Comparison of ENCODE assay signal across 19 mouse cellular contexts in genomic region chr1:20832473-20833140, GRCm38 (mm10). TPM values are rescaled to one million over a fixed set of nuclear protein-coding genes. Genes with fewer than 3 reads are reported as not detected.
DNase-seq lines count a peak whose midpoint lies in the region; ATAC-seq and TF ChIP-seq lines count a peak whose summit lies in the region.
"Had no signal": no experiment of that assay in that cellular context is flagged by ENCODE, and none has a peak within 500 bp of the region (broad histone marks: within the 10 kb centered on the region; RNA-seq: fewer than 3 reads in every experiment).

No protein-coding gene starts in this region.

- no peaks in the 10 kb centered on the region for H3K9me3 ChIP-seq in MEL (replicated peaks; ENCODE audit: insufficient read depth, low read length)
- no peaks in the 10 kb centered on the region for H3K9me3 ChIP-seq in intestine, embryonic 15.5 days
- no peaks in the 10 kb centered on the region for H3K9me3 ChIP-seq in forebrain, embryonic 13.5 days (replicated peaks)
- H3K9me3 ChIP-seq: forebrain, embryonic 10.5 days; hindbrain, embryonic 12.5 days; limb, embryonic 10.5 days; midbrain, embryonic 10.5 days had no signal

- H3K4me2 ChIP-seq in intestine, embryonic 15.5 days (replicated peaks): no peak overlapping the region
- no peak overlapping the region for H3K4me2 ChIP-seq in forebrain, embryonic 13.5 days
- H3K4me2 ChIP-seq: hindbrain, embryonic 12.5 days; lung, embryonic 14.5 days had no signal

- no peak for TF ChIP-seq POLR2A in MEL (IDR thresholded peaks at IDR 0.05; ENCODE audit: control insufficient read depth in 1 of 2, insufficient read depth in 1 of 2, low read depth in 1 of 2, low read length in 2 of 2, poor library complexity in 1 of 2)

- no peak overlapping the region for H3K9ac ChIP-seq in MEL (ENCODE audit: control insufficient read depth, low read depth, low read length, poor library complexity, severe bottlenecking)
- no peak overlapping the region for H3K9ac ChIP-seq in intestine, embryonic 15.5 days
- no peak overlapping the region for H3K9ac ChIP-seq in forebrain, embryonic 13.5 days
- H3K9ac ChIP-seq: hindbrain, embryonic 12.5 days; lung, embryonic 14.5 days had no signal

- 70% methylated on average over 5 of the region's 5 CpGs for WGBS in intestine, embryonic 15.5 days
- 77% methylated on average over 5 of the region's 5 CpGs for WGBS in forebrain, embryonic 13.5 days

- peaks cover 0 to 7% of the 10 kb centered on the region in 2 experiments; a peak in 3 of 4 replicates for H3K27me3 ChIP-seq in MEL (ENCODE audit: control insufficient read depth in 1 of 2, insufficient read depth in 2 of 2, low read length in 2 of 2)
- no peaks in the 10 kb centered on the region for H3K27me3 ChIP-seq in intestine, embryonic 15.5 days (replicated peaks)
- H3K27me3 ChIP-seq in forebrain, embryonic 13.5 days: no peaks in the 10 kb centered on the region
- H3K27me3 ChIP-seq: hindbrain, embryonic 12.5 days had no signal

- no peak for TF ChIP-seq EP300 in MEL (IDR thresholded peaks at IDR 0.05; ENCODE audit: low read depth in 1 of 2, low read length in 2 of 2)

- peak; percentile 11 for TF ChIP-seq RAD21 in MEL (IDR thresholded peaks at IDR 0.05; ENCODE audit: low read depth, low read length)

- ATAC-seq in intestine, embryonic 15.5 days: 0 out of 2 replicates have a peak, but pooled peaks have one; percentile 43
- ATAC-seq in megakaryocyte-erythroid progenitor cell, adult 5-6 weeks (replicated peaks; ENCODE audit: low FRiP score, low TSS enrichment, poor library complexity, severe bottlenecking): peak; percentile 68
- no peak for ATAC-seq in forebrain, embryonic 13.5 days

- H3K4me1 ChIP-seq in MEL (ENCODE audit: control insufficient read depth in 1 of 2, insufficient read depth in 2 of 2, low read length in 2 of 2): no peaks in the 10 kb centered on the region
- H3K4me1 ChIP-seq in intestine, embryonic 15.5 days (replicated peaks): no peaks in the 10 kb centered on the region
- no peaks in the 10 kb centered on the region for H3K4me1 ChIP-seq in forebrain, embryonic 13.5 days
- H3K4me1 ChIP-seq: forebrain, embryonic 10.5 days; hindbrain, embryonic 12.5 days; limb, embryonic 10.5 days; midbrain, embryonic 10.5 days had no signal

- peak; percentile 54 for TF ChIP-seq CTCF in layer of hippocampus, adult 2 months (conservative IDR thresholded peaks at IDR 0.05)
- TF ChIP-seq CTCF in MEL (IDR thresholded peaks at IDR 0.05 in 2 of 3, conservative IDR thresholded peaks at IDR 0.05 in 1 of 3; ENCODE audit: control insufficient read depth in 1 of 3, insufficient read depth in 1 of 3, low read depth in 2 of 3, low read length in 3 of 3, poor library complexity in 1 of 3, severe bottlenecking in 1 of 3): peak in 1 of 3 experiments; percentile 14; a peak in 2 of 6 replicates

- H3K27ac ChIP-seq in layer of hippocampus, adult 2 months: no peak overlapping the region
- no peak overlapping the region for H3K27ac ChIP-seq in MEL (ENCODE audit: control insufficient read depth, low read depth, low read length)
- no peak overlapping the region for H3K27ac ChIP-seq in intestine, embryonic 15.5 days
- no peak overlapping the region for H3K27ac ChIP-seq in forebrain, embryonic 13.5 days
- H3K27ac ChIP-seq: forebrain, embryonic 10.5 days; hindbrain, embryonic 12.5 days; limb, embryonic 10.5 days; midbrain, embryonic 10.5 days had no signal

- H3K4me3 ChIP-seq in layer of hippocampus, adult 2 months: no peak overlapping the region
- H3K4me3 ChIP-seq in MEL (ENCODE audit: control insufficient read depth in 1 of 2, insufficient read depth in 1 of 2, low read depth in 2 of 2, low read length in 2 of 2): no peak overlapping the region
- no peak overlapping the region for H3K4me3 ChIP-seq in intestine, embryonic 15.5 days (replicated peaks)
- H3K4me3 ChIP-seq in forebrain, embryonic 13.5 days: no peak overlapping the region
- H3K4me3 ChIP-seq: forebrain, embryonic 10.5 days; hindbrain, embryonic 12.5 days; limb, embryonic 10.5 days; midbrain, embryonic 10.5 days had no signal

- H3K79me2 ChIP-seq in MEL (ENCODE audit: control insufficient read depth, insufficient read depth, low read length, poor library complexity): no peaks in the 10 kb centered on the region

- H3K36me3 ChIP-seq in MEL (ENCODE audit: control insufficient read depth in 1 of 2, insufficient read depth in 2 of 2, low read length in 2 of 2): no peaks in the 10 kb centered on the region
- no peaks in the 10 kb centered on the region for H3K36me3 ChIP-seq in intestine, embryonic 15.5 days
- no peaks in the 10 kb centered on the region for H3K36me3 ChIP-seq in forebrain, embryonic 13.5 days (ENCODE audit: poor library complexity, severe bottlenecking)
- H3K36me3 ChIP-seq: forebrain, embryonic 10.5 days; hindbrain, embryonic 12.5 days; limb, embryonic 10.5 days; midbrain, embryonic 10.5 days had no signal

- no peak for DNase-seq in layer of hippocampus, adult 2 months (ENCODE audit: low spot score in 2 of 2)
- no peak for DNase-seq in layer of hippocampus, postnatal 25 days (ENCODE audit: extremely low spot score in 1 of 2, low spot score in 1 of 2)
- no peak for DNase-seq in MEL (ENCODE audit: low read depth, low spot score)
- DNase-seq in ovary, adult 18-20 months (ENCODE audit: low spot score): no peak
- DNase-seq: cerebellum, postnatal 36 days; kidney, adult 8-10 months; kidney, postnatal 4 days; layer of hippocampus, postnatal 36 days; lung, embryonic 14.5 days had no signal

TF ChIP-seq in MEL, 35 proteins besides CTCF, POLR2A, EP300 and RAD21:
- no peak for TF ChIP-seq ELF1 (IDR thresholded peaks at IDR 0.05; ENCODE audit: low read depth, low read length)
- 0 out of 2 replicates have a peak, but pooled peaks have one; percentile 12 for TF ChIP-seq SMC3 (IDR thresholded peaks at IDR 0.05; ENCODE audit: low read depth, low read length)
- TF ChIP-seq KAT2A (conservative IDR thresholded peaks at IDR 0.05; ENCODE audit: low read depth, low read length): no peak
- TF ChIP-seq TBP (IDR thresholded peaks at IDR 0.05; ENCODE audit: low read depth, low read length): no peak
TF ChIP-seq in MEL: peak in this region for 1.

RNA-seq across cellular contexts. Expression of gene Mcm3, which starts 12.5 kb away (rescaled TPM):
- 1 to 10 TPM; 4.0 to 5.0 TPM for total RNA-seq in layer of hippocampus, adult 2 months (2021)
- 1 to 10 TPM; 3.9 to 4.2 TPM for total RNA-seq in layer of hippocampus, postnatal 25 days (2021)
- total RNA-seq in MEL (2012; rRNA removed): 182 and 189 TPM in 2 replicates
- 100 to 1,000 TPM; 204 to 267 TPM for polyA plus RNA-seq in MEL (2012; ENCODE audit: insufficient read depth in 1 of 2, insufficient read length in 2 of 2, low read depth in 1 of 2, low replicate concordance in 2 of 2, missing spikeins in 1 of 2)
- polyA plus RNA-seq in intestine, embryonic 15.5 days (2015; fragmentation: Nextera tagmentation; extraction: Ambion mirVana): 118 and 125 TPM in 2 replicates
- total RNA-seq in megakaryocyte-erythroid progenitor cell, adult 5-6 weeks (2014; fragmentation: Nextera tagmentation): 439 and 485 TPM in 2 replicates
- 290 and 302 TPM in 2 replicates for total RNA-seq in megakaryocyte-erythroid progenitor cell, adult 5-6 weeks (2017)
- polyA plus RNA-seq in forebrain, embryonic 13.5 days (2015; fragmentation: Nextera tagmentation; extraction: Ambion mirVana): 109 and 125 TPM in 2 replicates

RNA-seq across cellular contexts. Expression of gene Il17f, which starts 42.2 kb away (rescaled TPM):
- total RNA-seq in layer of hippocampus, adult 2 months (2021): under 1 TPM; 0.39 to 0.46 TPM
- not detected for total RNA-seq in layer of hippocampus, postnatal 25 days (2021)
- total RNA-seq in MEL (2012; rRNA removed): not detected in 2 replicates
- not detected for polyA plus RNA-seq in MEL (2012; ENCODE audit: insufficient read depth in 1 of 2, insufficient read length in 2 of 2, low read depth in 1 of 2, low replicate concordance in 2 of 2, missing spikeins in 1 of 2)
- polyA plus RNA-seq in intestine, embryonic 15.5 days (2015; fragmentation: Nextera tagmentation; extraction: Ambion mirVana): not detected in 2 replicates
- not detected in 2 replicates for total RNA-seq in megakaryocyte-erythroid progenitor cell, adult 5-6 weeks (2014; fragmentation: Nextera tagmentation)
- total RNA-seq in megakaryocyte-erythroid progenitor cell, adult 5-6 weeks (2017): not detected in 2 replicates
- polyA plus RNA-seq in forebrain, embryonic 13.5 days (2015; fragmentation: Nextera tagmentation; extraction: Ambion mirVana): 0.21 and 0.32 TPM in 2 replicates
- total RNA-seq: granulocyte monocyte progenitor cell, adult 5-6 weeks; layer of hippocampus, postnatal 36 days had no signal
- polyA plus RNA-seq: embryonic facial prominence, embryonic 14.5 days; heart, postnatal 0 days; limb, embryonic 10.5 days; lung, embryonic 14.5 days; midbrain, embryonic 10.5 days had no signal

RNA-seq across cellular contexts. Expression of gene Paqr8, which starts 57.8 kb away (rescaled TPM):
- total RNA-seq in layer of hippocampus, adult 2 months (2021): 100 to 1,000 TPM; 143 to 157 TPM
- 100 to 1,000 TPM; 110 to 153 TPM for total RNA-seq in layer of hippocampus, postnatal 25 days (2021)
- 0.46 and 0.69 TPM in 2 replicates for total RNA-seq in MEL (2012; rRNA removed)
- 1 to 10 TPM in 1 of 2 experiments, not detected in 1; 1.8 TPM for polyA plus RNA-seq in MEL (2012; ENCODE audit: insufficient read depth in 1 of 2, insufficient read length in 2 of 2, low read depth in 1 of 2, low replicate concordance in 2 of 2, missing spikeins in 1 of 2)
- polyA plus RNA-seq in intestine, embryonic 15.5 days (2015; fragmentation: Nextera tagmentation; extraction: Ambion mirVana): 5.8 and 6.1 TPM in 2 replicates
- total RNA-seq in megakaryocyte-erythroid progenitor cell, adult 5-6 weeks (2014; fragmentation: Nextera tagmentation): 0.37 and 2.0 TPM in 2 replicates
- 1.6 and 2.9 TPM in 2 replicates for total RNA-seq in megakaryocyte-erythroid progenitor cell, adult 5-6 weeks (2017)
- polyA plus RNA-seq in forebrain, embryonic 13.5 days (2015; fragmentation: Nextera tagmentation; extraction: Ambion mirVana): 12.7 and 14.2 TPM in 2 replicates

Comparison
In these comparisons a context has a peak if more than half of its experiments do, and no peak if none do; other contexts are left out.
1. RNA of gene Mcm3, which starts 12.5 kb away (total RNA-seq): 290 to 485 TPM in megakaryocyte-erythroid progenitor cell, adult 5-6 weeks and 182 to 189 TPM in MEL; 4.0 to 5.0 TPM in layer of hippocampus, adult 2 months and 3.9 to 4.2 TPM in layer of hippocampus, postnatal 25 days; every median in the first group is over 10 times any median in the second.
2. RNA of gene Paqr8, which starts 57.8 kb away (total RNA-seq): 143 to 157 TPM in layer of hippocampus, adult 2 months and 110 to 153 TPM in layer of hippocampus, postnatal 25 days; 0.37 to 2.9 TPM in megakaryocyte-erythroid progenitor cell, adult 5-6 weeks and 0.46 to 0.69 TPM in MEL; every median in the first group is over 10 times any median in the second.